Mouse (Mus musculus): Measurements from ENCODE around the gene Golgb1. TPM values are rescaled to one million over a fixed set of nuclear protein-coding genes. Genes with fewer than 3 reads are reported as not detected.

The Golgb1 gene
- polyA plus RNA-seq (2017; shearing (Covaris generic)), result 38.3 TPM

DNA sequence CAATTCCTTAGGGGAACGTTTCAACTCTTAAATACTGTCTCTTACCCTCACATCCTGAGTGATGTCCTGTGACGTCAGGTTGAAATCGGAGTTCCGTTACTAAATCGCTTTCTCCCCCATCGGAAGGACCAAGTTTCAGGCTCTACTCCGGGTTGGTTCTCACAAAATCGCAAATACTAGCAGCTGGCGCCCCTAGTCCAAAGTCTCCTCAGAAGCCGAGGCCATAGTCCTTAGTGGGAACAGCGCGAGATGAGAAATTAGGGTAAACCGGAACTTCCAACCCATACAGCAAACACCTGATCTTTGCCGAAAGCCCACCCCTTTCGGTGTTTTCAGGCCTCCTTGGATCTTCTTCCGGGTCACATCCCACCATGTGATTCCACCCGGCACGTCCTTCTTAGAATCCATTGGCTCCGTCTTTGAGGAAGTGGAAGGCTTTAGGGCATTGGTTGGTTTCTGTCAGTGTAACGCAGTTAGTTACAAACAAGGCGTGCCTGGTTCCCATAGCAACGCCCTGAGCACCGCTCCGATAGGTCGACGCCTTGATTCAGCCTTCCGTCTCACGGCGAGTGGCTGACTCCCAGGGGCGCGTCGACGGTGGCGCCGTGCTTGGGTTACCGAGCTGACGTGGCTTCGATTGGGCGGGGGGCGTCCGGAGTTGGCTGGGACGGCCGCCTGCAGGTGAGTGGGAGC, at the start of gene Golgb1, which contains the start of gene Eaf2:
Golgb1 (plus strand) TSS at position 558 of the 693 bp plus-strand sequence.
Eaf2 (minus strand) TSS at position 421 of the 693 bp plus-strand sequence.

GRCm38 (mm10) chr16:36828054-36828786, 46.7 kb upstream of the Golgb1 start, which contains the start of gene Iqcb1:
Iqcb1 (plus strand) TSS chr16:36828385.

GRCm38 (mm10) chr16:36934841-36935620, 60.1 kb downstream of the Golgb1 start, which contains the start of gene Hcls1:
Hcls1 (plus strand) TSS chr16:36934983.

Other genes starting within 250 kb of the Golgb1 start
- gene Cd86, start 209.1 kb upstream of the Golgb1 start, polyA plus RNA-seq (2017; shearing (Covaris generic)), result 7.8 TPM
- 10.2 TPM for gene Ildr1, start 181.2 kb upstream of the Golgb1 start, polyA plus RNA-seq (2017; shearing (Covaris generic))
- 40.9 TPM for gene Slc15a2, start 90.2 kb upstream of the Golgb1 start, polyA plus RNA-seq (2017; shearing (Covaris generic))
- 40.3 TPM for gene Iqcb1, start 46.8 kb upstream of the Golgb1 start, polyA plus RNA-seq (2017; shearing (Covaris generic))
- 1.3 TPM for gene Eaf2, start 137 bp upstream of the Golgb1 start, polyA plus RNA-seq (2017; shearing (Covaris generic))
- gene Hcls1, start 59.8 kb downstream of the Golgb1 start, polyA plus RNA-seq (2017; shearing (Covaris generic)), result 114 TPM
- 0.10 TPM for gene Fbxo40, start 115.3 kb downstream of the Golgb1 start, polyA plus RNA-seq (2017; shearing (Covaris generic))
- 0.75 TPM for gene Polq, start 136.6 kb downstream of the Golgb1 start, polyA plus RNA-seq (2017; shearing (Covaris generic))

All from effector memory CD4-positive, alpha-beta T cell, adult 5 months (primary cell).